8 mouse cellular contexts compared by ENCODE assay signal in genomic region chr1:62984566-62984965, GRCm38 (mm10).
A peak's percentile ranks its signal among the peaks of the same experiment; 100 is the strongest.
DNase-seq lines count a peak whose midpoint lies in the region; ATAC-seq and TF ChIP-seq lines count a peak whose summit lies in the region.

No protein-coding gene starts in this region.

- H3K27me3 ChIP-seq in heart, embryonic 11.5 days (ENCODE audit: control insufficient read depth, insufficient read depth, low read length) = no peaks in the 10 kb centered on the region
- no peaks in the 10 kb centered on the region for H3K27me3 ChIP-seq in kidney, embryonic 14.5 days (ENCODE audit: control insufficient read depth, insufficient read depth, low read length)
- H3K27me3 ChIP-seq in limb, embryonic 13.5 days = 0 out of 2 replicates have a peak, but pooled peaks cover 3% of the 10 kb centered on the region
- H3K27me3 ChIP-seq in midbrain, embryonic 15.5 days (replicated peaks) = no peaks in the 10 kb centered on the region
- no peaks in the 10 kb centered on the region for H3K27me3 ChIP-seq in splenic B cell, adult 2 months (ENCODE audit: control insufficient read depth, insufficient read depth, low read length, poor library complexity, severe bottlenecking)

- peak; percentile 13 for DNase-seq in ovary, postnatal 10 days (ENCODE audit: low spot score)
- no peak for DNase-seq in ovary, adult 18-20 months (ENCODE audit: low spot score)
- DNase-seq in splenic B cell, adult 2 months (ENCODE audit: low read depth, low spot score) = peak; percentile 43

- 26% methylated on average over 11 of the region's 11 CpGs for WGBS in heart, embryonic 11.5 days (ENCODE audit: insufficient replicate concordance)
- WGBS in kidney, embryonic 14.5 days = 35% methylated on average over 11 of the region's 11 CpGs
- WGBS in limb, embryonic 13.5 days = 34% methylated on average over 11 of the region's 11 CpGs
- 11% methylated on average over 11 of the region's 11 CpGs for WGBS in midbrain, embryonic 15.5 days

- ATAC-seq in heart, embryonic 11.5 days (replicated peaks; ENCODE audit: insufficient number of reproducible peaks, low FRiP score, low TSS enrichment) = no peak
- ATAC-seq in kidney, embryonic 14.5 days (ENCODE audit: low FRiP score, low TSS enrichment) = no peak
- no peak for ATAC-seq in limb, embryonic 13.5 days (ENCODE audit: low FRiP score, low read depth)
- no peak; the same call in 1 of the 2 replicates for ATAC-seq in midbrain, embryonic 15.5 days (replicated peaks)

- H3K9me3 ChIP-seq in heart, embryonic 11.5 days (replicated peaks; ENCODE audit: control insufficient read depth, low read length) = no peaks in the 10 kb centered on the region
- no peaks in the 10 kb centered on the region for H3K9me3 ChIP-seq in kidney, embryonic 14.5 days (ENCODE audit: control insufficient read depth, low read length)
- no peaks in the 10 kb centered on the region for H3K9me3 ChIP-seq in limb, embryonic 13.5 days
- H3K9me3 ChIP-seq in midbrain, embryonic 15.5 days = no peaks in the 10 kb centered on the region

- H3K27ac ChIP-seq in cortical plate, adult 2 months (ENCODE audit: insufficient read depth, low read length) = no peak overlapping the region
- peak overlapping the region; percentile 59; the same call in 1 of the 2 replicates for H3K27ac ChIP-seq in heart, embryonic 11.5 days (ENCODE audit: low read depth, low read length)
- no peak overlapping the region for H3K27ac ChIP-seq in kidney, embryonic 14.5 days (ENCODE audit: low read depth, low read length)
- H3K27ac ChIP-seq in limb, embryonic 13.5 days = no peak overlapping the region
- H3K27ac ChIP-seq in midbrain, embryonic 15.5 days = no peak overlapping the region

- peak overlapping the region; percentile 31 for H3K9ac ChIP-seq in heart, embryonic 11.5 days (ENCODE audit: low read depth, low read length)
- H3K9ac ChIP-seq in kidney, embryonic 14.5 days (ENCODE audit: low read depth, low read length) = no peak overlapping the region
- no peak overlapping the region for H3K9ac ChIP-seq in limb, embryonic 13.5 days
- 0 out of 2 replicates have a peak overlapping the region, but pooled peaks have one; percentile 5 for H3K9ac ChIP-seq in midbrain, embryonic 15.5 days

- TF ChIP-seq CTCF in cortical plate, adult 2 months (IDR thresholded peaks at IDR 0.05; ENCODE audit: extremely low read depth, insufficient read depth, low read length) = peak; percentile 63

- peak overlapping the region; percentile 55 for H3K4me2 ChIP-seq in heart, embryonic 11.5 days
- peak overlapping the region; percentile 35; the same call in 1 of the 2 replicates for H3K4me2 ChIP-seq in kidney, embryonic 14.5 days (replicated peaks; ENCODE audit: low read depth, low read length)
- H3K4me2 ChIP-seq in limb, embryonic 13.5 days (replicated peaks) = peak overlapping the region; percentile 45
- H3K4me2 ChIP-seq in midbrain, embryonic 15.5 days = peak overlapping the region; percentile 45

- 0 out of 2 replicates have a peak overlapping the region, but pooled peaks have one; percentile 1 for H3K4me3 ChIP-seq in cortical plate, adult 2 months (ENCODE audit: insufficient read depth, low read length)
- peak overlapping the region; percentile 25 for H3K4me3 ChIP-seq in heart, embryonic 11.5 days (ENCODE audit: low read depth, low read length)
- H3K4me3 ChIP-seq in kidney, embryonic 14.5 days (ENCODE audit: low read length) = peak overlapping the region; percentile 15; the same call in 1 of the 2 replicates
- peak overlapping the region; percentile 25 for H3K4me3 ChIP-seq in limb, embryonic 13.5 days
- peak overlapping the region; percentile 28 for H3K4me3 ChIP-seq in midbrain, embryonic 15.5 days

- H3K4me1 ChIP-seq in cortical plate, adult 2 months (ENCODE audit: control insufficient read depth, insufficient read depth, low read length) = no peaks in the 10 kb centered on the region
- H3K4me1 ChIP-seq in heart, embryonic 11.5 days (ENCODE audit: control insufficient read depth, insufficient read depth, low read length) = no peaks in the 10 kb centered on the region; the same call in 1 of the 2 replicates
- H3K4me1 ChIP-seq in kidney, embryonic 14.5 days (ENCODE audit: control insufficient read depth, insufficient read depth, low read length) = no peaks in the 10 kb centered on the region
- no peaks in the 10 kb centered on the region for H3K4me1 ChIP-seq in limb, embryonic 13.5 days
- H3K4me1 ChIP-seq in midbrain, embryonic 15.5 days = peaks cover 9% of the 10 kb centered on the region; the same call in 1 of the 2 replicates

- H3K36me3 ChIP-seq in heart, embryonic 11.5 days (ENCODE audit: control insufficient read depth, insufficient read depth, low read length) = no peaks in the 10 kb centered on the region
- no peaks in the 10 kb centered on the region for H3K36me3 ChIP-seq in kidney, embryonic 14.5 days (ENCODE audit: control insufficient read depth, insufficient read depth, low read length)
- H3K36me3 ChIP-seq in limb, embryonic 13.5 days = no peaks in the 10 kb centered on the region
- no peaks in the 10 kb centered on the region for H3K36me3 ChIP-seq in midbrain, embryonic 15.5 days (replicated peaks)
- no peaks in the 10 kb centered on the region for H3K36me3 ChIP-seq in splenic B cell, adult 2 months (ENCODE audit: control insufficient read depth, insufficient read depth, low read length, poor library complexity, severe bottlenecking)

- TF ChIP-seq POLR2A in cortical plate, adult 2 months (IDR thresholded peaks at IDR 0.05; ENCODE audit: extremely low read depth, insufficient read depth, low read length) = no peak

Comparison
In these comparisons a context has a peak if more than half of its experiments do, and no peak if none do; other contexts are left out.
1. H3K9ac ChIP-seq: peak in heart, embryonic 11.5 days (single experiment) and midbrain, embryonic 15.5 days (single experiment); none in kidney, embryonic 14.5 days (single experiment) and limb, embryonic 13.5 days (single experiment).
2. Peak in every context shown above with its lines, with median percentiles within 50 percentile points of each other: H3K4me3 ChIP-seq and H3K4me2 ChIP-seq.